Mouse (Mus musculus) limb, embryonic 10.5 days (tissue): ENCODE results near the gene Prkca. TPM values are rescaled to one million over a fixed set of nuclear protein-coding genes. Genes with fewer than 3 reads are reported as not detected.

Source experiments
- DNase-seq: peaks from one replicate; pipeline ENCODE4 v3.0.0-alpha.2; 2017; ENCODE audit warnings: low spot score
- H3K27ac ChIP-seq: fragments of 300-500 bp; sonication (generic); 2 replicates; pipeline ENCODE4 v1.5.1; 2016; ENCODE audit warnings: mild to moderate bottlenecking
- H3K27me3 ChIP-seq: fragments of 300-500 bp; sonication (generic); 2 replicates; pipeline ENCODE4 v1.6.1; 2016; ENCODE audit warnings: low read depth, mild to moderate bottlenecking; ENCODE audit not compliant: poor library complexity, severe bottlenecking
- H3K36me3 ChIP-seq: fragments of 300-500 bp; sonication (generic); 2 replicates; pipeline ENCODE4 v1.6.1; 2016; ENCODE audit warnings: mild to moderate bottlenecking, moderate library complexity
- H3K4me1 ChIP-seq: fragments of 300-500 bp; sonication (generic); 2 replicates; pipeline ENCODE4 v1.6.1; 2016
- H3K4me3 ChIP-seq: fragments of 300-500 bp; sonication (generic); 2 replicates; pipeline ENCODE4 v1.5.1; 2016; ENCODE audit warnings: mild to moderate bottlenecking, moderate library complexity
- H3K9me3 ChIP-seq: fragments of 300-500 bp; sonication (generic); replicated peaks from 2 replicates; pipeline ENCODE4 v1.6.1; 2016; ENCODE audit warnings: mild to moderate bottlenecking
- WGBS: fragments of 180-500 bp; shearing (Covaris S2); methylation state at CpG from one replicate; pipeline ENCODE4 v1.1.7; 2016; 5-methylcytosine and 5-hydroxymethylcytosine counted together
- polyA plus RNA-seq: library from polyadenylated mRNA; unstranded; fragments of >200 nt; fragmentation: Nextera tagmentation; extraction: Ambion mirVana; gene quantifications from 2 replicates; pipeline ENCODE4 v1.2.1, GENCODE M21; 2016

The Prkca gene
- polyA plus RNA-seq, 1 experiment from 2014 or later: 3.7 TPM

DNA sequence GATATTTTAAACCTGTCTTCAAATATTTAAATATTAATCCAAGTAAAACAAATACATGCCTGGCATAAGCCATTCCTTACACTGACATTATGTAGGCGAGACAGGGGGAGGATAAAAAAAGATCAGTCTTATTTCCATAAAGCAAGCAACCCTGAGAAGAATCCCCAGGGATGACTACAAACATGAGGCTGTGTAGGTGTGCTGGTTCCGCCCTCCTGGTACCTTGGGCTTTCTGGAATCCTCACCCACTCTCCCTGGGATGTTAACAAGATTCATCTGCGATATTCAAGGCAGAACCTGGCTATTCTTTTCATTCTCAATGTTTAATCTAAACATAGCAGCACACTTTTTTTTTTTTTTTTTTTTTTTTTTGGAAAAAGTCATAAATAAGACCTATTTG, 289.1 kb downstream of the Prkca start:
- no peaks in the 10 kb centered on the region for H3K4me1 ChIP-seq
- H3K36me3 ChIP-seq: no peaks in the 10 kb centered on the region
- DNase-seq: no peak
- no peaks in the 10 kb centered on the region for H3K9me3 ChIP-seq
- no peak overlapping the region for H3K27ac ChIP-seq
- H3K27me3 ChIP-seq: no peaks in the 10 kb centered on the region
- WGBS: 91% methylated on average over 3 of the region's 3 CpGs
- no peak overlapping the region for H3K4me3 ChIP-seq

DNA sequence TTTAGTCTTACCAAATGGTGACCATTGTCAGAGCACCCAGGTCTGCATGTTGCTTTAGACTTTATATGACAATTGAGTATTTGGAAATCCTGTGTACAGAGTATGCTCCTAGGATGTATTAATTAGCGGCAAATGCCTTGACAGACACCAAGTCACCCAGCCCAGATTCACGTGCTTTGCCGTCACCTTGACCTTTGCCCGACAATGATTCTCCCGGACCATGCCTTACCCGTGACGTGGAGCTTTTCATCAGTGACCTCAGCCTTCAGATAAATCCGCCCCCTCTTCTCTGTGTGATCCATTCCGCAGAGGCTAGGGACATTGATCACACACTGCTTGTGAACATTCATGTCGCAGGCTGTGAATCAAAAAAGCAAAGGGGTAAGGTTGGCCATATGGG, 290.0 kb downstream of the Prkca start:
- Histone ChIP-seq H3K4me3 (no peak overlapping the region), H3K27ac (no peak overlapping the region)
- WGBS: 91% methylated on average over 10 of the region's 10 CpGs

DNA sequence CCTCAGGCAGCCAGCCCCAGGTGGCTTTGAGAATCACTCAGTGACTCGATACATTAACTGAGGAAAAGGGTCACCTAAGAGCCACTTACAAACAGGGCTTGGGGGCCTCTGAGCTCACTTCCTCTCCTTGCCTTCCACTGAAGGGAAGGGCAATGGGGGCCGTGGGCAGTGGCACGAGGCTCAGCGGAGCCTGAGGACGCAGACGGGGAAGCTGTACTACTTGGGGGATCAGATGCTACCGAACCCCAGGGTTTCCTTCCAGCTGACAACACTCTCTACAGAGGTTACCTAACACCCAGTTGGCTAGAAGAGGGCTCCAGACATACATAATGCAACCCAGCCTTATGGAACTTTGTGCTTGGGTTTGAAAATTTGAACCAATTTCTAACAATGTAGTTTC, 302.1 kb downstream of the Prkca start:
- H3K4me3 ChIP-seq: no peak overlapping the region
- H3K36me3 ChIP-seq: no peaks in the 10 kb centered on the region
- no peaks in the 10 kb centered on the region for H3K27me3 ChIP-seq
- H3K9me3 ChIP-seq: no peaks in the 10 kb centered on the region
- WGBS: 86% methylated on average over 7 of the region's 7 CpGs
- no peak overlapping the region for H3K27ac ChIP-seq
- peaks cover 33% of the 10 kb centered on the region for H3K4me1 ChIP-seq
- no peak for DNase-seq

More for the DNA sequence above, 290.0 kb downstream of the Prkca start:
- no peaks in the 10 kb centered on the region for H3K4me1 ChIP-seq
- no peaks in the 10 kb centered on the region for H3K27me3 ChIP-seq
- no peaks in the 10 kb centered on the region for H3K9me3 ChIP-seq
- DNase-seq: no peak
- H3K36me3 ChIP-seq: no peaks in the 10 kb centered on the region

DNA sequence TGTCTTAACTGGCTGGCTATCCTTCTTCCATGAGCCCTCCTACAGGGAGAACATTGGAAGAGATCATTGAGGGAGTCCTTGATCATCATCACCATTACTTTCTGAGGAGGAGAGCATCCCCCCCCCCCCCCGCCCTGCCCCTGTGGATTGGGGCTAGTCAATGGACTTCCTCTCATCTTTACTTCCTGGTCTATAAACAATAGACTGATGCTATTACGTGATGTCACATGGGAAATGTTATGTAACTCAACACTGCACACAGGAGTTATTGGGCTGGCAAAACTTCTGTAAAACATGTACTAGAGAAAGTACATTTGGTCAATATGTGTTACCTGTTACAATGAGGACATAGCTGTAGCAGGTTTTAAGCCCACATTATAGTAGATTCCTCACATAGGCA, 302.9 kb downstream of the Prkca start:
- Histone ChIP-seq H3K36me3 (no peaks in the 10 kb centered on the region), H3K9me3 (no peaks in the 10 kb centered on the region), H3K4me1 (peaks cover 37% of the 10 kb centered on the region), H3K27ac (no peak overlapping the region), H3K4me3 (no peak overlapping the region), H3K27me3 (no peaks in the 10 kb centered on the region)
- no peak for DNase-seq
- 92% methylated on average over 2 of the region's 2 CpGs for WGBS

DNA sequence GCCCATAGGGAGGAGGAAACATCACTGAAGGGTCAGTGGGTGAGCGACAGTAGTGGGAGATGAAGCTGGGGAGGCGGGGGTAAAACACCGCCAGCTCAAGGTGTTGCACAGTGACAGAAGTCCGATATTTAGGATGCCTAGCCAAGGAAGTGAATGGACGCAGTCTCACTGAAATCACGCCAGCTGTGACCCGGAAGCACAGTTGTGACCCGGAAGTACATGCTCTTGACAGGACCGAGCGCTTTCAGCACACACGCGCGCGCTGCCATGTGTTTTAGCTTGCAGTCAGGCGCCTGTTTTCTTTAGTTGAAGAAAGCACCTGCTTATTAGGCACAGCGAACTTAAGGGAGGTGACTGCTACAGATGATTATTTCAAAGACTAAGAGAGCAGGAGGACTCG, 304.0 kb downstream of the Prkca start:
- Histone ChIP-seq H3K4me1 (peaks cover 37% of the 10 kb centered on the region), H3K27ac (0 out of 2 replicates have a peak overlapping the region, but pooled peaks have one; percentile 12), H3K27me3 (no peaks in the 10 kb centered on the region), H3K9me3 (no peaks in the 10 kb centered on the region), H3K4me3 (no peak overlapping the region), H3K36me3 (no peaks in the 10 kb centered on the region)
- WGBS: 92% methylated on average over 17 of the region's 17 CpGs
- no peak for DNase-seq

DNA sequence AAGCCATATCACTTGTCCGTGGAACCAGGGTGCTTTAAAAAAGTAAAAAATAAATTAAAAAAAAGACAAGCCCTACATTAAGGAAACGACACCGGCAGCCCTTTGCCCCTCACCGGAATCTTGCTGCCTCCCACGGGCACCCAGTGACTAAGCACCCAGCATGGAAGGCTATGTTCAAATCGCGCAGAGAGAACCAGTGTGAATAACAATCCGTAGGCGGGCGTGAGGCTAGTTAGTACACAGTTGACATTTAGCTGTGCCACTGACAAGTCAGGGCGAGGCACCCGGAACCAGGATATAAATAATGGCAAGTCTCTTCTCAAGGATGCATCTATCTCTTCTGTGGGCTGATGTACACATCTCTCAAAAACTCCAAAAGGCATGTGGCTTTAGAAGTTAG, 304.7 kb downstream of the Prkca start:
- Histone ChIP-seq H3K36me3 (no peaks in the 10 kb centered on the region), H3K4me3 (no peak overlapping the region), H3K27me3 (no peaks in the 10 kb centered on the region), H3K9me3 (no peaks in the 10 kb centered on the region), H3K4me1 (peaks cover 43% of the 10 kb centered on the region), H3K27ac (no peak overlapping the region)
- no peak for DNase-seq
- WGBS: 86% methylated on average over 12 of the region's 12 CpGs

DNA sequence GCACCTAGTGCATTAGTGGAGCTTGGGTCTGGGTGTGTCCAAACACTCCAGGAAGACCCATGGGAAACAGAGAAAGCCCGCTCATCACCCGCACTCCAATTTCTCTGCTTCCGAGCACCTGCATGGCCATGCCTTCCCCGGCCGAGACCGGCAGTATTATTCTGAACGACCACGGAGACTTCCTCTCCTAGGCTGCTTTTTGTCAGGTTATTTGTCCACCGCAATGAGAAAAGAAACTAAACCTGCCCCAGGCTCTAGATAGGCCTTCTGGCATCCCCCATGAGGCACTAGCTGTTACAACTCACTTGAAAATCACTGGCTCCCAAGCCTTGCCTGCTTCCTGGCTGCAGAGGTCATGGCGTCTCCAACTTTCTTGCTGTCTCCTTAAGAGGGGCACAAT, 307.4 kb downstream of the Prkca start:
- H3K4me1 ChIP-seq: peaks cover 38% of the 10 kb centered on the region
- H3K4me3 ChIP-seq: no peak overlapping the region
- no peaks in the 10 kb centered on the region for H3K9me3 ChIP-seq
- H3K27me3 ChIP-seq: no peaks in the 10 kb centered on the region
- no peak for DNase-seq
- no peak overlapping the region for H3K27ac ChIP-seq
- 92% methylated on average over 10 of the region's 10 CpGs for WGBS
- H3K36me3 ChIP-seq: no peaks in the 10 kb centered on the region

DNA sequence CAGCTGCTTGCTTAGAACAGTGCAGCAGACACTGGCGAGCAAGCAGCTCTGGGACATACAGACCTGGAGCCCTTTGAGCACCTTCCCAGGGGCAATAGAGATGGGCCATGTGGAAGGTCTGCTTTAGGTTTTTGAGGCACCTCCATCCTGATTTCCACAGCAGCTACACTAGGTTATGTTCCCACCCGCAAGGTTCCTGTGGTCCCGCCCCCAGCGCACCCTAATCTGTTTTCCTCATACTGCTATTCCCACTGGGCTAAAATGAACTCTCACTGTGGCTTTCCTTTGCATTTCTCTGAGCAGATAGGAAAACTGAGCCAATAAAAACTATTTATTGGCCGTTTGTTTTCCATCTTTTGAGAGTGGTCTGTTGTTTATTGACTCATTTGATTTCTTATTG, 308.0 kb downstream of the Prkca start:
- Histone ChIP-seq H3K4me3 (no peak overlapping the region), H3K27me3 (no peaks in the 10 kb centered on the region), H3K4me1 (peaks cover 34% of the 10 kb centered on the region), H3K36me3 (no peaks in the 10 kb centered on the region), H3K27ac (no peak overlapping the region), H3K9me3 (no peaks in the 10 kb centered on the region)
- 87% methylated on average over 5 of the region's 5 CpGs for WGBS
- no peak for DNase-seq

DNA sequence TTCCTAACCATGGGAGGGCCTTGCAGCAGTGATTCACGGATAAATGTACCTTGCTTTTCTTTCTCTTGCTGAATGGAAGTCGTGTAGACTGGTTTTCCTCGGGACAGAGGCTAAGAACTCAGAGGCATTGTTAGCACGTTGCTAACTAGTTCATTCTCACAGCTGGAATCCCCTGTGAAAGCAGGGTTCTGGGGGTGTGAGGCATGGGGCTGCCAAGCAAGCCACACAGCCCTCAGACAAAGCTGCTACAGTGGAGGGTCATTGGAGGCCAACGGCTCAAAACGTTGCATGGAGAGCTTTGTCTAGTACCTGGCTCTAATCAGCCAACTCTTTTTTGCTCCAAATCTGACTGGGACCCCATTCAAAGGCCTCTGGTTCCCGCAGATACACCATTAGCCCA, 309.4 kb downstream of the Prkca start:
- peaks cover 26% of the 10 kb centered on the region for H3K4me1 ChIP-seq
- H3K9me3 ChIP-seq: no peaks in the 10 kb centered on the region
- no peaks in the 10 kb centered on the region for H3K27me3 ChIP-seq
- DNase-seq: no peak
- peak overlapping the region; percentile 42; the same call in 1 of the 2 replicates for H3K27ac ChIP-seq
- no peaks in the 10 kb centered on the region for H3K36me3 ChIP-seq
- H3K4me3 ChIP-seq: no peak overlapping the region
- WGBS: 61% methylated on average over 7 of the region's 7 CpGs

DNA sequence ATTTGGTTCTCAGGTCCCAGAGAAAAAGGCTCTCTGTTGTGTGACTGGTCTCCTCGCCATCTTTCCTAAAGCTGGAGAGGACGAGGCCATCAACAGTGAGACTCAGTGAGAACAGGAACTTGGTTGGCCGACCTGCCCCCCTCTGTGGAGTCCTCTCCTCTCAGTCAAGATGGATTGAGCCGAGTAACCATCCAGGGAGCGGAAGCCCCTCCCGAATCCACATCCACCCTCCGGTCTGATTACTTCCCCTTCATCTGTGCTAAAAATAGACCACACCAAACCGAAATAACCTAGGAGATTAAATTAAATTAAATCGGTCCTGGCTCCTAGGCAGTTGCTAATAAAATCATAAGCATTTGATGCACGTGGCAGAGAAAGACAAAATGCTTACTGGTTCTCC, 311.2 kb downstream of the Prkca start:
- Histone ChIP-seq H3K4me1 (peaks cover 16% of the 10 kb centered on the region; the same call in 1 of the 2 replicates), H3K4me3 (no peak overlapping the region), H3K27ac (no peak overlapping the region), H3K9me3 (no peaks in the 10 kb centered on the region), H3K27me3 (no peaks in the 10 kb centered on the region), H3K36me3 (no peaks in the 10 kb centered on the region)
- DNase-seq: no peak
- 81% methylated on average over 10 of the region's 10 CpGs for WGBS

DNA sequence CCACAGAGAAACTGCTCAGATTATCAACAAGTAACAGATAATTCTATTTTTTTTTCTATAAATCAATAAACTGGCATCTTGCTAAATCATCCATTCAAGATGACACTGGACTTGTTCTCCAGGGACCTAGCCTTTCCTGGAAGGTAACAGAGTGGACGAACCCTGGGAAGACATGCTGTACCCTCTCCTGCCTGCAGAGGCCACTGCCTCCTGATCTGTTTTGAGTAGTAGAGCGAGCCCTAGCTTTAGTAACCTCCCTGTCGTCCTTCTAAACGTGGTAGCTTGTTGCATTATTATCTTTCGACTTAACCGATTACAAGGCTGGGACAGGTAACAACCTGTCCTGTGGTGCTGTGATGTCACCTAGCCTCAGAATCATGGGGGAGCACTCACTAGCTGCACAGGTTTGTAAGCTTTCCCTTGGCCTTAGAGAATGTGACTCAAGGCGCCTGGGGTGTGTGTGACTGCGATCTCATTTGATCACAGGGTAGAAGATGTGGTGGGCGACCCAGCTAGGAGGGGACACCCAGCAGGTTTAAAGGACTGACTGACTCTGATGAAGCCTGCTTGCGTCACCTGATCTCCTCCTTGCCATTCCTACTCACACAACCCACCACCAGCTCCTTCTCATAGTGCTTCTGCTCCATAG, 312.6 kb downstream of the Prkca start:
- peak; percentile 46 for DNase-seq
- Histone ChIP-seq H3K4me1 (peaks cover 13% of the 10 kb centered on the region; the same call in 1 of the 2 replicates), H3K36me3 (no peaks in the 10 kb centered on the region), H3K9me3 (no peaks in the 10 kb centered on the region), H3K4me3 (no peak overlapping the region), H3K27me3 (no peaks in the 10 kb centered on the region), H3K27ac (no peak overlapping the region)
- 57% methylated on average over 10 of the region's 10 CpGs for WGBS

DNA sequence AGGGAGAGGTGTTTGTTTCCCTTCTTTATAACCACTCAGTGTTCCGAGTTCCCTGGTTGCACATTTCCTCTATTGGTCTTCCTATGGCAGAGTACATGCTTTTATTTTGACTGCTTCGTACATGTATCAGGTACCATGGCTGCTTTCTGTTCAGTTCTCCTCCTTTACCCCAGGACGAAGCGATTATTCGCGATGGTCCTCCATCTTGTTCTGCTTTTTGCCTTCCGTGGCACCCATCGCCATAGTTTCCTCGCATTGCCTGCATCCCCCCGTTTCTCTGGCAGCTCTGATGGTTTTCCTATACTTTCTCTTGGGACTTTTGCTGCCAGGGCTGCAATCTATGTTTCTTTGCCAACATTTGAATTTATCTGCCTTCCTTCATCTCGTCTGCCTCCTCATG, 314.4 kb downstream of the Prkca start:
- no peak overlapping the region for H3K4me3 ChIP-seq
- H3K27me3 ChIP-seq: no peaks in the 10 kb centered on the region
- no peaks in the 10 kb centered on the region for H3K9me3 ChIP-seq
- H3K27ac ChIP-seq: no peak overlapping the region
- H3K36me3 ChIP-seq: no peaks in the 10 kb centered on the region
- WGBS: 94% methylated on average over 11 of the region's 11 CpGs
- peaks cover 7% of the 10 kb centered on the region; the same call in 1 of the 2 replicates for H3K4me1 ChIP-seq
- DNase-seq: no peak

DNA sequence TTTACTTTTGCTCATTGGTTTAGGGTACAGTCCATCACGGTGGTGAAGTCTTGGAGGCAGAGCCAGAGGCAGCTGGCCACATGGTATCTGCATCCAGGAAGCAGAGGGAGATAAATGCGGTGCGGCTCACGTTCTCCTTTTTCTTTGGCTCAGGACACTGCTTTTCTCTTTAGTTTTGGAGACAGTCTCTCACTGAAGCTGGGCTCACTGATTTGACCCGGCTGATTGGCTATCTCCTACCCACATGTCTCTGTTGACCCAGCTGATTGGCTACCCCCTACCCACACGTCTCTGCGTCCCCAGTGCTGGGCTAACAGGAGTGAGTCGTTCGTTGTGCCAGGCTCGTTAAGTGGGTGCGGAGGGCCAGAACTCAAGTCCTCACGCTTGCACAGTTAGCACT, 315.3 kb downstream of the Prkca start:
- DNase-seq: no peak
- Histone ChIP-seq H3K4me1 (peaks cover 6% of the 10 kb centered on the region), H3K36me3 (no peaks in the 10 kb centered on the region), H3K27me3 (no peaks in the 10 kb centered on the region), H3K9me3 (no peaks in the 10 kb centered on the region), H3K27ac (no peak overlapping the region), H3K4me3 (no peak overlapping the region)
- 73% methylated on average over 12 of the region's 12 CpGs for WGBS
